Mouse (Mus musculus): Measurements from ENCODE around the gene AL732309.1.
"Not testable (repeated sequence)": the region's sequence is repeated elsewhere in the genome, so short reads cannot be mapped to it uniquely, and the experiment has no call there.

The AL732309.1 gene

GRCm38 (mm10) chr2:25267746-25268309 lies 21.2 kb upstream of the AL732309.1 start:
- DNase-seq (ENCODE audit: low spot score in 2 of 2): no peak

- DNase-seq (ENCODE audit: low spot score in 2 of 2): no peak
Observed at GRCm38 (mm10) chr2:25267241-25267640, 20.6 kb upstream of the AL732309.1 start.

GRCm38 (mm10) chr2:25266720-25267119 lies 20.1 kb upstream of the AL732309.1 start:
- DNase-seq (ENCODE audit: low spot score in 2 of 2): peak in 1 of 2 experiments; percentile 60

- DNase-seq (ENCODE audit: low spot score in 2 of 2): no peak
Observed at GRCm38 (mm10) chr2:25265897-25266656, 19.4 kb upstream of the AL732309.1 start.

GRCm38 (mm10) chr2:25264851-25265250 lies 18.2 kb upstream of the AL732309.1 start:
- no peak for DNase-seq (ENCODE audit: low spot score in 2 of 2)

GRCm38 (mm10) chr2:25264286-25264660 lies 17.6 kb upstream of the AL732309.1 start:
- DNase-seq (ENCODE audit: low spot score in 2 of 2): no peak

GRCm38 (mm10) chr2:25263623-25264285 lies 17.1 kb upstream of the AL732309.1 start:
- DNase-seq (ENCODE audit: low spot score in 2 of 2): peak in 1 of 2 experiments; percentile 28

- DNase-seq (ENCODE audit: low spot score in 2 of 2): peak; percentile 58 to 65
Observed at GRCm38 (mm10) chr2:25262795-25263622, 16.3 kb upstream of the AL732309.1 start.

GRCm38 (mm10) chr2:25262291-25262767 lies 15.7 kb upstream of the AL732309.1 start, which contains the start of gene Tprn:
Gene Tprn, plus strand, starts transcription at chr2:25262618.
- DNase-seq (ENCODE audit: low spot score in 2 of 2): peak; percentile 96 to 99

GRCm38 (mm10) chr2:25261870-25262269 lies 15.2 kb upstream of the AL732309.1 start:
- no peak for DNase-seq (ENCODE audit: low spot score in 2 of 2)

- DNase-seq (ENCODE audit: low spot score in 2 of 2): no peak
Observed at GRCm38 (mm10) chr2:25258887-25259286, 12.2 kb upstream of the AL732309.1 start.

- DNase-seq (ENCODE audit: low spot score in 2 of 2): not testable (repeated sequence)
Observed at GRCm38 (mm10) chr2:25257250-25257649, 10.6 kb upstream of the AL732309.1 start.

GRCm38 (mm10) chr2:25256443-25257109 lies 9.9 kb upstream of the AL732309.1 start:
- DNase-seq (ENCODE audit: low spot score in 2 of 2): peak in 1 of 2 experiments; percentile 56

GRCm38 (mm10) chr2:25255284-25255779 lies 8.7 kb upstream of the AL732309.1 start, which contains the start of gene Tmem203:
Gene Tmem203, plus strand, starts transcription at chr2:25255439.
- DNase-seq (ENCODE audit: low spot score in 2 of 2): peak; percentile 92 to 93

GRCm38 (mm10) chr2:25252331-25252730 lies 5.7 kb upstream of the AL732309.1 start:
- no peak for DNase-seq (ENCODE audit: low spot score in 2 of 2)

GRCm38 (mm10) chr2:25244144-25244543 lies 2.5 kb downstream of the AL732309.1 start:
- no peak for DNase-seq (ENCODE audit: low spot score in 2 of 2)

- no peak for DNase-seq (ENCODE audit: low spot score in 2 of 2)
Observed at GRCm38 (mm10) chr2:25243342-25243741, 3.3 kb downstream of the AL732309.1 start.

- peak; percentile 65 for DNase-seq (ENCODE audit: low spot score in 2 of 2)
Observed at GRCm38 (mm10) chr2:25242101-25242506, 4.6 kb downstream of the AL732309.1 start, which contains the start of the genes Rnf208 and Cysrt1. Gene Rnf208, plus strand, starts transcription at chr2:25242255. Gene Cysrt1, minus strand, starts transcription at chr2:25242452.

GRCm38 (mm10) chr2:25241438-25241775 lies 5.3 kb downstream of the AL732309.1 start:
- DNase-seq (ENCODE audit: low spot score in 2 of 2): no peak

- DNase-seq (ENCODE audit: low spot score in 2 of 2): peak; percentile 82 to 84
Observed at GRCm38 (mm10) chr2:25240723-25241437, 5.8 kb downstream of the AL732309.1 start.

All from right cerebral cortex, postnatal 10 days (tissue).